Comparison of ENCODE assay signal across 14 mouse cellular contexts in genomic region chr6:140689617-140690404, GRCm38 (mm10). TPM values are rescaled to one million over a fixed set of nuclear protein-coding genes. Genes with fewer than 3 reads are reported as not detected.
DNase-seq lines count a peak whose midpoint lies in the region; ATAC-seq lines count a peak whose summit lies in the region.
"Had no signal": no experiment of that assay in that cellular context is flagged by ENCODE, and none has a peak within 500 bp of the region (broad histone marks: within the 10 kb centered on the region; RNA-seq: fewer than 3 reads in every experiment).

No protein-coding gene starts in this region.

- H3K9ac ChIP-seq in hindbrain, embryonic 15.5 days: no peak overlapping the region
- no peak overlapping the region for H3K9ac ChIP-seq in hindbrain, embryonic 14.5 days
- H3K9ac ChIP-seq: neural tube, embryonic 12.5 days had no signal

- H3K4me1 ChIP-seq in hindbrain, embryonic 15.5 days (replicated peaks): 0 out of 2 replicates have a peak, but pooled peaks cover 3% of the 10 kb centered on the region
- no peaks in the 10 kb centered on the region for H3K4me1 ChIP-seq in hindbrain, embryonic 14.5 days (replicated peaks; ENCODE audit: control insufficient read depth, insufficient read depth, low read length)
- H3K4me1 ChIP-seq: neural tube, embryonic 12.5 days had no signal

- H3K27me3 ChIP-seq in hindbrain, embryonic 15.5 days: no peaks in the 10 kb centered on the region
- no peaks in the 10 kb centered on the region for H3K27me3 ChIP-seq in hindbrain, embryonic 14.5 days (ENCODE audit: control insufficient read depth, insufficient read depth, low read length)
- H3K27me3 ChIP-seq: neural tube, embryonic 12.5 days had no signal

- no peak for DNase-seq in hindbrain, embryonic 14.5 days (ENCODE audit: low spot score)
- DNase-seq in NIH3T3 (ENCODE audit: low read depth): peak; percentile 68
- peak; percentile 72 for DNase-seq in brain, adult 2 months (ENCODE audit: low read depth, low spot score)
- DNase-seq in gonadal fat pad, adult 2 months (ENCODE audit: low read depth): peak; percentile 76
- DNase-seq in left cerebral cortex, adult 8-10 months (ENCODE audit: low spot score in 2 of 2): no peak
- DNase-seq in right cerebral cortex, postnatal 4 days: no peak
- DNase-seq: heart, adult 2 months had no signal

- no peaks in the 10 kb centered on the region for H3K9me3 ChIP-seq in hindbrain, embryonic 15.5 days
- H3K9me3 ChIP-seq in hindbrain, embryonic 14.5 days (ENCODE audit: control insufficient read depth, low read length): no peaks in the 10 kb centered on the region
- H3K9me3 ChIP-seq: midbrain, embryonic 10.5 days; neural tube, embryonic 12.5 days had no signal

- H3K4me3 ChIP-seq in hindbrain, embryonic 15.5 days: no peak overlapping the region
- H3K4me3 ChIP-seq in hindbrain, embryonic 14.5 days (replicated peaks; ENCODE audit: low read length): no peak overlapping the region
- H3K4me3 ChIP-seq: heart, adult 2 months; midbrain, embryonic 10.5 days; neural tube, embryonic 12.5 days had no signal

- WGBS in hindbrain, embryonic 15.5 days: 78% methylated on average over 16 of the region's 16 CpGs
- 82% methylated on average over 16 of the region's 16 CpGs for WGBS in hindbrain, embryonic 14.5 days

- H3K4me2 ChIP-seq in hindbrain, embryonic 15.5 days: no peak overlapping the region
- no peak overlapping the region for H3K4me2 ChIP-seq in hindbrain, embryonic 14.5 days (replicated peaks)
- H3K4me2 ChIP-seq: neural tube, embryonic 12.5 days had no signal

- no peaks in the 10 kb centered on the region for H3K36me3 ChIP-seq in hindbrain, embryonic 15.5 days
- H3K36me3 ChIP-seq in hindbrain, embryonic 14.5 days (replicated peaks; ENCODE audit: control insufficient read depth, insufficient read depth): no peaks in the 10 kb centered on the region
- H3K36me3 ChIP-seq: midbrain, embryonic 10.5 days; neural tube, embryonic 12.5 days had no signal

- peak; percentile 27; the same call in 1 of the 2 replicates for ATAC-seq in hindbrain, embryonic 15.5 days (ENCODE audit: low FRiP score, low read depth)
- no peak; the same call in 1 of the 2 replicates for ATAC-seq in hindbrain, embryonic 14.5 days (ENCODE audit: low FRiP score)
- ATAC-seq: activated CD4-positive, CD25-positive, alpha-beta regulatory T cell, adult 4 months had no signal

- H3K27ac ChIP-seq in hindbrain, embryonic 15.5 days (replicated peaks): no peak overlapping the region
- no peak overlapping the region for H3K27ac ChIP-seq in hindbrain, embryonic 14.5 days
- H3K27ac ChIP-seq: heart, adult 2 months; midbrain, embryonic 10.5 days; neural tube, embryonic 12.5 days had no signal

RNA-seq across cellular contexts. Expression of gene Gm11077, which starts 39.3 kb away (rescaled TPM):
- not detected in 2 replicates for polyA plus RNA-seq in hindbrain, embryonic 15.5 days (2015; fragmentation: Nextera tagmentation; extraction: Ambion mirVana)
- not detected in 2 replicates for polyA plus RNA-seq in hindbrain, embryonic 14.5 days (2014; fragmentation: Nextera tagmentation; extraction: Ambion mirVana)
- not detected in 2 replicates for polyA plus RNA-seq in gonadal fat pad, adult 2 months (2012; rRNA removed)
- not detected for total RNA-seq in left cerebral cortex, adult 8-10 months (2022)
- total RNA-seq: heart, adult 2 months; layer of hippocampus, adult 18-20 months had no signal
- polyA plus RNA-seq: activated CD4-positive, CD25-positive, alpha-beta regulatory T cell, adult 4 months; heart, adult 2 months; intestine, embryonic 14.5 days; limb, embryonic 11.5 days; midbrain, embryonic 10.5 days; neural tube, embryonic 12.5 days had no signal

Comparison
In these comparisons a context has a peak if more than half of its experiments do, and no peak if none do; other contexts are left out.
1. DNase-seq: peak in NIH3T3 (single experiment), brain, adult 2 months (single experiment) and gonadal fat pad, adult 2 months (single experiment); none in hindbrain, embryonic 14.5 days (single experiment), left cerebral cortex, adult 8-10 months (0 of 2) and right cerebral cortex, postnatal 4 days (single experiment).